Mouse (Mus musculus) fat pad, adult 2 months (tissue): ENCODE data around the gene Vmn2r58.
"Not testable (repeated sequence)": the region's sequence is repeated elsewhere in the genome, so short reads cannot be mapped to it uniquely, and the experiment has no call there.

ENCODE experiments used
- DNase-seq: peaks from one replicate; pipeline ENCODE4 v3.0.0-alpha.2; 2011; ENCODE audit warnings: low read depth, low spot score; ENCODE audit errors: extremely low read depth

Vmn2r58 gene

DNA sequence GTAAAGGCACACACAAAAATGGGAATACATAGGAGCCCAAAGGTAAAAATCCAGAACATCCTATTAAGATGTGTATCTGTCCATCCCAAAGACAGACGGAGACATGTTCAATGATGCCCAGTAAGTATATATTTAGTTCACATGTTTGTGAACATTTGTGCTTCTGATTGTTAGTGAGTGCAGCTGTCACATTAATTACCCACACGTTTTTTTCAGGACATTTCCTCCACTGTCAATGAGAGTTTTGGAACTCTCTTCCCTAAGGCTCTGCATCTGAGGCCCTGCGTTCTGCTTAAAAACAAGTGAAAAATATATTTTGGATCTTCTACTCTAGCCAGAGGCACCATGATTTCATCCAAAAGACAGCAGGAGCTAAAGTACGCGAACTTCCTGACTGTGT, at the start of gene Vmn2r58:
Vmn2r58 (minus strand) TSS at position 101 of the 400 bp plus-strand sequence.
- not testable (repeated sequence) for DNase-seq
